Mouse (Mus musculus) forebrain, postnatal 0 days (tissue): Measurements from ENCODE around the gene Glod4. TPM values are rescaled to one million over a fixed set of nuclear protein-coding genes. Genes with fewer than 3 reads are reported as not detected.

Source experiments
- ATAC-seq: fragments of 200-750 bp; cut with Nextera tagmentation; 2 replicates; pipeline ENCODE4 v1.8.0; 2017; ENCODE audit warnings: mild to moderate bottlenecking, moderate library complexity
- DNase-seq: peaks from one replicate; pipeline ENCODE4 v3.0.0-alpha.2; 2015
- H3K27ac ChIP-seq: fragments of 300-500 bp; sonication (generic); 2 replicates; pipeline ENCODE4 v1.5.1; 2014; ENCODE audit warnings: low read depth, mild to moderate bottlenecking, antibody characterized with exemption, low read length, moderate library complexity, mixed read lengths
- H3K27me3 ChIP-seq: fragments of 300-500 bp; sonication (generic); 2 replicates; pipeline ENCODE4 v1.6.1; 2014; ENCODE audit warnings: mild to moderate bottlenecking, low read length, mixed read lengths; ENCODE audit not compliant: insufficient read depth
- H3K36me3 ChIP-seq: fragments of 300-500 bp; sonication (generic); 2 replicates; pipeline ENCODE4 v1.6.1; 2014; ENCODE audit warnings: mild to moderate bottlenecking, moderate library complexity; ENCODE audit not compliant: insufficient read depth
- H3K4me1 ChIP-seq: fragments of 300-500 bp; sonication (generic); 2 replicates; pipeline ENCODE4 v1.6.1; 2014; ENCODE audit warnings: antibody characterized with exemption; ENCODE audit not compliant: insufficient read depth
- H3K4me2 ChIP-seq: fragments of 300-500 bp; sonication (generic); 2 replicates; pipeline ENCODE4 v1.6.1; 2014; ENCODE audit warnings: low read depth, mild to moderate bottlenecking, moderate library complexity
- H3K4me3 ChIP-seq: fragments of 300-500 bp; sonication (generic); 2 replicates; pipeline ENCODE4 v1.5.1; 2014; ENCODE audit warnings: low read depth, low read length, mixed read lengths
- H3K9ac ChIP-seq: fragments of 300-500 bp; sonication (generic); 2 replicates; pipeline ENCODE4 v1.6.1; 2014; ENCODE audit warnings: mild to moderate bottlenecking
- H3K9me3 ChIP-seq: fragments of 300-500 bp; sonication (generic); 2 replicates; pipeline ENCODE4 v1.6.1; 2016; ENCODE audit warnings: low read length
- CTCF ChIP-seq: sonication (generic); IDR thresholded peaks from 2 replicates; pipeline ENCODE4 v1.5.1; 2016; ENCODE audit warnings: antibody characterized with exemption, control low read depth, low read depth
- WGBS: fragments of 180-500 bp; shearing (Covaris S2); extraction: QIAGEN DNeasy Blood & Tissue Kit; methylation state at CpG from one replicate; pipeline ENCODE4 v1.1.7; 2014; 5-methylcytosine and 5-hydroxymethylcytosine counted together
- polyA plus RNA-seq: library from polyadenylated mRNA; unstranded; fragments of >200 nt; fragmentation: Nextera tagmentation; extraction: Ambion mirVana; gene quantifications from 2 replicates; pipeline ENCODE4 v1.2.1, GENCODE M21; 2015
- total RNA-seq: library from RNA; depleted of rRNA; stranded (reverse); fragments of >200 nt; gene quantifications from 2 replicates; pipeline ENCODE4 v1.2.3, GENCODE M21; 2014; rRNA removed

The Glod4 gene
- total RNA-seq (79.7 and 90.6 TPM in 2 replicates), polyA plus RNA-seq (110 and 126 TPM in 2 replicates)

- ATAC-seq (peak; percentile 96), DNase-seq (peak; percentile 97)
- H3K9ac ChIP-seq, result peak within 1 kb of the TSS; percentile 74
- 1% methylated on average over 61 of the region's 61 CpGs for WGBS
- TF ChIP-seq CTCF, result no peak
- H3K36me3 ChIP-seq, result peaks cover 9% of the 10 kb centered on the region
- peaks cover 6% of the 10 kb centered on the region; the same call in 1 of the 2 replicates for H3K4me1 ChIP-seq
- peak within 1 kb of the TSS; percentile 83 for H3K4me3 ChIP-seq
- peak within 1 kb of the TSS; percentile 82 for H3K27ac ChIP-seq
- H3K4me2 ChIP-seq, result peak within 1 kb of the TSS; percentile 76
- H3K9me3 ChIP-seq, result no peaks in the 10 kb centered on the region
- no peaks in the 10 kb centered on the region for H3K27me3 ChIP-seq
These were observed at the start of gene Glod4, which contains the start of gene Mrm3 for GRCm38 (mm10) chr11:76242901-76243810. TSS of gene Glod4 (minus strand) at chr11:76243725. TSS of gene Mrm3 (plus strand) at chr11:76243715.

- H3K4me3 ChIP-seq, result no peak overlapping the region
- WGBS, result 70% methylated on average over 6 of the region's 6 CpGs
- H3K9ac ChIP-seq, result no peak overlapping the region
- peaks cover 5% of the 10 kb centered on the region; the same call in 1 of the 2 replicates for H3K27me3 ChIP-seq
- DNase-seq (no peak), ATAC-seq (no peak)
- no peaks in the 10 kb centered on the region for H3K36me3 ChIP-seq
- no peak overlapping the region for H3K4me2 ChIP-seq
- no peaks in the 10 kb centered on the region for H3K9me3 ChIP-seq
- H3K27ac ChIP-seq, result no peak overlapping the region
- H3K4me1 ChIP-seq, result peaks cover 15% of the 10 kb centered on the region; the same call in 1 of the 2 replicates
- TF ChIP-seq CTCF, result no peak
These were observed 49.3 kb upstream of the Glod4 start for GRCm38 (mm10) chr11:76292831-76293230.

- H3K27me3 ChIP-seq, result peaks cover 5% of the 10 kb centered on the region; the same call in 1 of the 2 replicates
- no peak overlapping the region for H3K4me3 ChIP-seq
- ATAC-seq (no peak), DNase-seq (no peak)
- H3K4me1 ChIP-seq, result peaks cover 15% of the 10 kb centered on the region; the same call in 1 of the 2 replicates
- H3K4me2 ChIP-seq, result no peak overlapping the region
- WGBS, result 76% methylated on average over 15 of the region's 15 CpGs
- H3K27ac ChIP-seq, result no peak overlapping the region
- no peak overlapping the region for H3K9ac ChIP-seq
- H3K9me3 ChIP-seq, result no peaks in the 10 kb centered on the region
- H3K36me3 ChIP-seq, result no peaks in the 10 kb centered on the region
- TF ChIP-seq CTCF, result no peak
These were observed 48.9 kb upstream of the Glod4 start for GRCm38 (mm10) chr11:76292398-76292797.

- WGBS, result 78% methylated on average over 4 of the region's 4 CpGs
- peaks cover 15% of the 10 kb centered on the region; the same call in 1 of the 2 replicates for H3K4me1 ChIP-seq
- no peak overlapping the region for H3K9ac ChIP-seq
- no peaks in the 10 kb centered on the region for H3K9me3 ChIP-seq
- no peak overlapping the region for H3K4me2 ChIP-seq
- TF ChIP-seq CTCF, result no peak
- H3K27me3 ChIP-seq, result peaks cover 5% of the 10 kb centered on the region; the same call in 1 of the 2 replicates
- DNase-seq (no peak), ATAC-seq (no peak)
- no peak overlapping the region for H3K27ac ChIP-seq
- no peak overlapping the region for H3K4me3 ChIP-seq
- H3K36me3 ChIP-seq, result no peaks in the 10 kb centered on the region
These were observed 48.4 kb upstream of the Glod4 start for GRCm38 (mm10) chr11:76291960-76292359.

- Histone ChIP-seq H3K4me3 (no peak overlapping the region), H3K4me2 (no peak overlapping the region; the same call in 1 of the 2 replicates), H3K27ac (peak overlapping the region; percentile 59), H3K9me3 (no peaks in the 10 kb centered on the region), H3K36me3 (no peaks in the 10 kb centered on the region), H3K9ac (no peak overlapping the region), H3K4me1 (peaks cover 15% of the 10 kb centered on the region; the same call in 1 of the 2 replicates), H3K27me3 (no peaks in the 10 kb centered on the region)
- WGBS, result 15% methylated on average over 11 of the region's 11 CpGs
- no peak for TF ChIP-seq CTCF
- ATAC-seq, result peak; percentile 86
- DNase-seq, result peak; percentile 84
These were observed 46.8 kb upstream of the Glod4 start for GRCm38 (mm10) chr11:76290367-76290766.

GRCm38 (mm10) chr11:76288645-76289044, 45.1 kb upstream of the Glod4 start:
- no peaks in the 10 kb centered on the region for H3K36me3 ChIP-seq
- no peak overlapping the region for H3K4me3 ChIP-seq
- no peak overlapping the region for H3K27ac ChIP-seq
- no peak overlapping the region for H3K9ac ChIP-seq
- TF ChIP-seq CTCF, result no peak
- 67% methylated on average over 6 of the region's 6 CpGs for WGBS
- no peaks in the 10 kb centered on the region for H3K27me3 ChIP-seq
- DNase-seq, result peak; percentile 39
- no peak overlapping the region for H3K4me2 ChIP-seq
- ATAC-seq, result no peak
- peaks cover 15% of the 10 kb centered on the region; the same call in 1 of the 2 replicates for H3K4me1 ChIP-seq
- no peaks in the 10 kb centered on the region for H3K9me3 ChIP-seq

GRCm38 (mm10) chr11:76287301-76287700, 43.8 kb upstream of the Glod4 start:
- ATAC-seq (no peak), DNase-seq (no peak)
- Histone ChIP-seq H3K9me3 (no peaks in the 10 kb centered on the region), H3K36me3 (no peaks in the 10 kb centered on the region), H3K4me1 (peaks cover 15% of the 10 kb centered on the region; the same call in 1 of the 2 replicates), H3K27me3 (no peaks in the 10 kb centered on the region), H3K27ac (no peak overlapping the region), H3K9ac (no peak overlapping the region), H3K4me3 (no peak overlapping the region), H3K4me2 (no peak overlapping the region)
- no peak for TF ChIP-seq CTCF
- WGBS, result 57% methylated on average over 10 of the region's 10 CpGs
